Mouse (Mus musculus): ENCODE results near the gene Tmem9b.

Tmem9b gene

GRCm38 (mm10) chr7:109734806-109735205 lies 17.9 kb downstream of the Tmem9b start:
- DNase-seq = peak; percentile 55 to 69

DNA sequence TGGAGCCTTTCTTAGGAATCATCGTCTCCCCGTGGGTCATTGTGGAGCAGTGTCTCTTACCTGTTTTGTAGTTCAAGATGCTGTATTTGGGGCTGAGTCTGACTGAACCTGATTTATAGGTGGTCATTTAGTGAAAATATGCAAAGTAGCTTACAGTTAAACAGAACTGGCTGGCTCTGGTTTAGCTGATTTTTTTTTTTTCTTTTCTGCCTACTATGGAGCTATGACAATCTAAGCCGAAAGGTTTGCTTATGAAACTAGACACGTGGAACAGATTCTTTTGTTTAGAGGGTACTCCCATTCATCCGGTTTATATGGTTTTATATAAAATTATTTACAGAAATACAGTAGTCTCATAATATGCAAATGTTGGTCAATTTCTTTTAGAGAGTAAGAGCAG lies 21.0 kb downstream of the Tmem9b start, which contains the start of gene Ascl3:
Gene Ascl3 (minus strand): TSS at position 101 of the 400 bp plus-strand sequence.
- no peak for DNase-seq

DNA sequence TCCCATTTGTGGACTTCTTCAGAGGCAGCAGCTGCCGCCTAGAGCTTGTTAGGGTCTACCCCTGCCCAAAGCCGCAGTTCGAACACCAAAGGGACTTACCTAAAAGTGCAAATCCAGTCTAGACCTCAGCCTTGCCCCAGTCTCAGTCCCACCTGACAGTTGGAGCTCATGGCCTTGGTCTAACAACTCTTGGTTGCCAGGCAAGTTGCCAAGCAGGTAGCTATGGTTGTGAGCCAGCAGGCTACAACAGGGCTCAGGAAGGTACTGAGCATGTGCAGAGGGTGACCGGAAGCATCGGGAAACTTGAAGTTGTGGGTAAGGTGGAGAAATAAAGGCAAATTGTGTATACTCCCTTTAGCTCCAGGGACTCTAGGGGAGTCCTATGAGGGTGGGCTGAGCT lies 29.0 kb downstream of the Tmem9b start, which contains the start of gene BC051019:
Gene BC051019 (minus strand): TSS at position 154 of the 400 bp plus-strand sequence.
- no peak for DNase-seq

DNA sequence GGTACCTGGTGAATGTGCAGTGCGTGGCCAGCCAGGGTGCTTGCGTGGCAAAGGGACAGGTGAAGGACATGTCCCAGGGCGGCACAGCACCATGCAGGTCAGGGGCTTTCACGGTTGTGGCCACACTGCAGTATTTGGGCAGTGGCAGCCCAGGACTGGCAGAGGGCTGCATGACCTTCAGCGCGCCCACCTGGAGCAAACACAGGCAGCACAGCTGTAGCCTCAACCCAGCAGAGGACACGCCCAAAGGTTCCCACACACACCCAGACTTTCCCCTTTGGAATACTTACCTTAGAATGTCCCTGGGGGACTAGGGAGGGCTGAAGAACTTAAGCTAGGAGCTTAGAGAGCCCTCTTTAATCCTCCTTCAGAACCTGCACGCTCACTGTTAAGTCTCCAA lies 29.6 kb downstream of the Tmem9b start:
- DNase-seq = no peak

GRCm38 (mm10) chr7:109722618-109723017 lies 30.1 kb downstream of the Tmem9b start:
- DNase-seq = peak in 1 of 2 experiments; percentile 42

DNA sequence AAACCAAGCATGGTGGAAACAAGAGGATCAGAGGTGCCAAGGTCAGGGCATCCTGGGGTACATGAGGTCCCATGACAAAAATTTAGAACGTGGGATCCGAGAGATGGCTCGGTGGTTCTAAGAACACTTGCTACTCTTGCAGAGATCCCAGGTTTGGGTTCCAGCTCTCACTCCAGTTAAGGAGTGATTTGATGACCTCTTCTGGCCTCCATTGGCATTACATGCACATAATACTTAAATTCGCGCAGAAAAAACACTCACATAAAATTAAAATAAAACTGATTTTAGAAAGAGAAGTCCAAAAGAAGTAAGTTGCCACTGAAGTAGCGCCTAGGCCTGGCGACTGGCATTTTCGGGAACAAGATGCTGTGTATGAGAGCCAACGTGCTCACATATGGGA lies 33.4 kb downstream of the Tmem9b start:
- peak; percentile 16 to 49 for DNase-seq

DNA sequence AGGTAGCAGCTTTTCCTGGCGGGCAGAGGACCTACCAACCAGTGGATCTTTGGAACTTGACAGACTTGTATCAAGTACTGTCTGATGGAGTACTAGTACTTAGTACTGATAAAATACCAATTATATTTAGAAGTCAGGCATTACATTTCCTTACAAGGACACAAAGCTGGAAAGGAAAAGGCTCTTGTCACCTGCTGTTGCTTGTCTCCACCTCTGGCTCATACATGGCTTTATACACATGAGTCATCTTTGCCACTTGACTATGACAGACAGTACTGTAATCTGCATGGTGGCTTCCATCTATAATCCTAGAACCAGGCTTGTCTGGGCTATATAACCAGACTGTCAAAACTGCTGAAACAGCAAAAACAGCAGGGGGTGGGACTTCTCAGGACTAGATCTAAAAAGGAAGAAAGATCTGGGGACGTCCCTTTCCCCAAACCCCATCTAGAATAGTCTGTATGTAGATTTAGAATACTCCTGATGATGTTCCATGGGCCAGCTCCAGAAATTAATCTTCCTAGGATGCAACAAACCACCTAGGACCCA lies 39.2 kb downstream of the Tmem9b start:
- no peak for DNase-seq

GRCm38 (mm10) chr7:109712198-109712597 lies 40.5 kb downstream of the Tmem9b start:
- no peak for DNase-seq

DNA sequence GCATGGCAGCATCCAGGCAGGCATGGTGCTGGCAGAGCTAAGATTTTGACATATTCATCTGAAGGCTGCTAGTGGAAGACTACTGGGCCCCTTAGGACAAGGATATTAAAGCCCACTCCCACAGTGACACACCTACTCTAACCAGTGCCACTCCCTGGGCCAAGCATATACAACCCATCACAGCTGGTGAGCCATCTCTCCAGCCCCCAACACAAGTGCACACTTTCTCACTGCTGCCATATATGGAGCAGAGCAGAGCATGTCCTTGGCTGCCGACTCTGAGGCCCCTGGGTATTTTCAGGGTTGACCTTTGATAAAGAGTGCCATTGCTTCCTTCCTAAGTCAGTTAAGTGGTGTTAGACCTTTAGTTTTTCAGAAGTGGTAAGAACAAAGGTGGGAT lies 42.6 kb downstream of the Tmem9b start:
- no peak for DNase-seq

DNA sequence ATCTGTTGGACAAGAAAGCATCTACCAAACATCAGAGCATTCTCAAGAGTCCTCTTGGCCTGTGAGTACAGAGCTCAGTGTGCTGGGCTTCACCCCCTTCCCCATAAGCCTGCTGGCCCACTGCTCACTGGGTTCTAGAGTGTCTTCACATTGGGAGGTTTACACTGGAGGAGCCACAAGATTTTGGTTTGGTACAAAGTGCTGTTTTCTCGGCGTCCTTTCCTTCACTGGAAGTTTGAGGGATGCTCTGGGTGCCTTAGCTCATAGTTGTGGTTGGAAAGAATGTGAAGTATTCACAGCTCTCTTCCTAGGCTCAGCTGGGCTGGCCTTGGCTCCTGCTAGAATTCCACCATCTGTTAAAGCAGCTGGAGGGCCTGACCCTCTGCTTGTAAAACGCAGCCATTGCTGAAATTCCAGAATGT lies 43.7 kb downstream of the Tmem9b start:
- peak; percentile 64 to 77 for DNase-seq

GRCm38 (mm10) chr7:109707023-109707785 lies 45.5 kb downstream of the Tmem9b start:
- peak; percentile 71 to 74 for DNase-seq

DNA sequence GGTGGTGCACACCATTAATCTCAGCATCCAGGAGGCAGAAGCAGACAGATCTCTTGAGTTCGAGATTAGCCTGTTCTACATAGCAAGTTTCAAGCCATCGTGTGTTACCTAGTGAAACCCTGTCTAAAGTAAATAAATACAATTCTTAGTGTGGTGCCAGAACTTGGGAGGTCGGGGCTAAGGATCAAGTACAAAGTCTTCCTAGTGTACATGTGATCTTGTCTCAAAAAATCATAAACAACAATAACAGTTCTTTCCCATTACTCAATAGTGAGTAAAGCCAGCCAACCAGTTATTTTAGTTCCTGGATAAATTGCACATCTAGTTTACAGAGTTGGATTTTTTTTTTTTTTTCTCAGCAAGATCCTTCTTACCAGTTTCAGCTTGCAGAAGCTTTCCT lies 48.2 kb downstream of the Tmem9b start:
- DNase-seq = no peak

- no peak for DNase-seq
Observed at GRCm38 (mm10) chr7:109704016-109704377, 48.7 kb downstream of the Tmem9b start.

- DNase-seq = peak; percentile 99
Observed at GRCm38 (mm10) chr7:109703190-109704015, 49.3 kb downstream of the Tmem9b start, which contains the start of the genes St5 and Akip1. St5 (minus strand) TSS chr7:109703605. Akip1 (plus strand) TSS chr7:109703690.

- no peak for DNase-seq
Observed at GRCm38 (mm10) chr7:109702721-109703120, 50.0 kb downstream of the Tmem9b start.

DNA sequence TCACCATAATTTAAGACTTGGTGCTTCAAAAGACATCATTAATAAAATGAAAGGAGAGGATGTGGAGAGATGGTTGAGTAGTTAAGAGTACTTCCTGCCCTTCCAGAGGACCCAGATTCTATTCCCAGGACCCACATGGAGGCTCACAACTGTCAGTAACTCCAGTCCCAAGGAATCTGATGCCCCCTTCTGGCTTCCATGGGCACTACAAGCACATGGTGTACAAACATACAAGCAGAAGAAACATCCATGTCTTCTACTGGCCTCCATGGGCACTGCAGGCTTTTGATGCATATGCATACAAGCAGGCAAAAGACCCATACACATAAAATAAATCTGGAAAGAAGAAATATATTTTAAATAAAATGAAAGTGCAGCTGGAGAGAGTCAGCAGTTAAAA lies 52.5 kb downstream of the Tmem9b start:
- DNase-seq = no peak

DNA sequence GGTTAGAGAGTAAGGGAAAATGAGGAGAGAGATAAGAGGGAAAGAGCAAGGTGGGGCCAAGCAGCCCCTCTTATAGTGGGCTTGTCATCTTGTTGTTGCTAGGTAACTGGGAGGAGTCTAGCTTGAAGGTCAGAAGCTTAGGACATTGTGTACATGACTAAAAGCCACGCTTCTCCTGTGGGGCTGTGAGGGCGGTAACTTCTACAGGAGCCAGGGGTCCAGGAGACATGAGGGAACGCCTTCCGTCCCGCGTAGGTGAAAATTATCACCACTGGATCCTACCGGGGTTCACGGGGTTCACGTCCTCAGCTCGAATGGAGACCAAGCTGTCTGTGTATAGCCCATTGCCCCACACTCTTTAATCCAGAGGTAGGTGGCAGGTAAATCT lies 57.3 kb downstream of the Tmem9b start:
- DNase-seq = no peak

DNA sequence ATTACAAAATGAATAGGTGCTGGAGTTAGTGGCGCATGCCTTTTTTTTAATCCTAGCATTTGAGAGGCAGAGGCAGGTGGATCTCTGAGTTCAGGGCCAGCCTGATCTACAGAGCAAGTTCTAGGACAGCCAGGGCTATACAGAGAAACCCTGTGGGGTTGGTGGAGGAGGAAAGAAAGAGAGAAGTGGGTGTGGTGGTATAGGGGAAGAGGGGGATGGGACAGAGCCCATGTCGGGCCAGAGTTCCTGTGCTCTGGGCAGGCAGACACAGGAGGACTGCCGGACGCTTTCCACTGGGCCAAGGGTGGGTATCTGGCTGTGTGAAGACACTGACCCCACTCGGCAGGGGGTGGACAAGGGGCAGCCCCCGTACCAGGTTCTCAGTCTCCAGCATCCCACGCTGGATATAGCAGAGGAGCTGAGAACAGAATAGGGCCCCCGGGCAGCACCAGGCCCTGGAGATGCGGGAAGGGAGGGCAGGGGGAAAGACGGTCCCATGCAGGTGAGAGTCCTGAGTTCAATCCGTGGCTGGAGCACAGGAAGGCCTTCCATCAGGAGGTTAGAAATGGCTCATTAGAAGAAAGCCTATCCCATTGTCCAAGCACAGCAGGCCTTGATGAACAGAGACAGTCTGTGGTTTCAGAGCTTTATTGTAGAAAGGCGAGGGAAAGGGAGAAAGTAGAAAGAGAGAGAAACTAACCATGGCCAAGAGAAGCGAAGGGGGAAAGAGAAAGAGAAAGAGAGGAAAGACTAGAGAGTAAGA lies 57.9 kb downstream of the Tmem9b start:
- no peak for DNase-seq

GRCm38 (mm10) chr7:109690961-109691360 lies 61.7 kb downstream of the Tmem9b start:
- DNase-seq = peak; percentile 46 to 53

DNA sequence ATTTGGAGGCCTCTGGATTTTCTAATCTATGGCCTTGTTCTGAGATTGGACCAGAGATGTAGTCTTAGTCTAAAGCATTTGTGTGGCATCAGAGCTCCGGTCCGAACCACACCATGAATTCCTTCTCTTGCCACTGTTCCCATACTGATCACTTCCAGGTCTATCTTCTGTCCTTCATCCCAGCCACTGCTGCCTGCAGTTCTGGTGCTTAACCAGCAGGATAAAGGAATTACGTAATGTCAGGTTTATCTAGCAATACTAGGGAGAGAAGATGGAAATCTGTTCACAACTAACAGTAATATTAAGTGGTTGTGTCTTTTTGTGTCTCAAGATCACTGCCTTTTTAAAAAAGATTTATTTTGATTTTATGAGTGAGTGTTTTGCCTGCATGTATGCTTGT lies 62.6 kb downstream of the Tmem9b start:
- peak in 1 of 2 experiments; percentile 15 for DNase-seq

- DNase-seq = no peak
Observed at GRCm38 (mm10) chr7:109686585-109687128, 66.0 kb downstream of the Tmem9b start.

Data from kidney, postnatal 4 days (tissue).